Mouse (Mus musculus): ENCODE measurements around the gene Hephl1.

- TF ChIP-seq EP300 (optimal IDR thresholded peaks at IDR 0.05) (no peak), CTCF (IDR thresholded peaks at IDR 0.05; ENCODE audit: low read depth) (no peak)
Measured at GRCm38 (mm10) chr9:15017791-15018755, 93.8 kb downstream of the Hephl1 start.
